Mouse (Mus musculus): ENCODE data around the gene Tulp1.
A peak's percentile ranks its signal among the peaks of the same experiment; 100 is the strongest.

DNA sequence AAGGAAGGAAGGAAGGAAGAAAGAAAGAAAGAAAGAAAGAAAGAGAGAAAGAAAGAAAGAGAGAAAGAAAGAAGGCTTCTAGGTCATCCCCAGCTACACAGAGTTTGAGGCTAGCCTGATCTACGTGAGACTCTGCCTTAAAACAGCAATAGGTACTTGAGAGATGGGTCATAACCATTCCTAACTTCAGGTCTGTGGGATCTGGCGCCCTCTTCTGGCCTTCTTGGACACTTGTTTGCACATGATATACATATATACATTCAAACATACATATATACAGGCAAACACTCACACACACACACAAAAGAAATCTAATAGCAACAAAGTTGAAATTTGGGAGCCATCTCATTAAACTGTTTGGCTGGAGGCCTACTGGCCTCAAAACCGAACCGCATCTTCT lies 19.3 kb upstream of the Tulp1 start:
- TF ChIP-seq CTCF (IDR thresholded peaks at IDR 0.05) (peak; percentile 62), EP300 (IDR thresholded peaks at IDR 0.05) (no peak)

Measured in lung, postnatal 0 days (tissue).